Mouse (Mus musculus) midbrain, embryonic 16.5 days (tissue): ENCODE results near the gene A830018L16Rik. TPM values are rescaled to one million over a fixed set of nuclear protein-coding genes. Genes with fewer than 3 reads are reported as not detected.
A peak's percentile ranks its signal among the peaks of the same experiment; 100 is the strongest.
"Not testable (repeated sequence)": the region's sequence is repeated elsewhere in the genome, so short reads cannot be mapped to it uniquely, and the experiment has no call there.

Experiments
- ATAC-seq: fragments of 200-750 bp; cut with Nextera tagmentation; 2 replicates; pipeline ENCODE4 v1.8.0; 2017; ENCODE audit warnings: moderate TSS enrichment
- H3K27ac ChIP-seq: fragments of 300-500 bp; sonication (generic); 2 replicates; pipeline ENCODE4 v1.5.1; 2014; ENCODE audit warnings: mild to moderate bottlenecking, low read length, mixed read lengths
- H3K27me3 ChIP-seq: fragments of 300-500 bp; sonication (generic); 2 replicates; pipeline ENCODE4 v1.6.1; 2014; ENCODE audit warnings: low read depth, low read length, mixed read lengths; ENCODE audit not compliant: control insufficient read depth, insufficient read depth
- H3K36me3 ChIP-seq: fragments of 300-500 bp; sonication (generic); 2 replicates; pipeline ENCODE4 v1.6.1; 2014; ENCODE audit warnings: mild to moderate bottlenecking, low read length, moderate library complexity, mixed read lengths; ENCODE audit not compliant: control insufficient read depth, insufficient read depth
- H3K4me1 ChIP-seq: fragments of 300-500 bp; sonication (generic); 2 replicates; pipeline ENCODE4 v1.6.1; 2014; ENCODE audit warnings: mild to moderate bottlenecking, low read length, mixed read lengths; ENCODE audit not compliant: control insufficient read depth, insufficient read depth
- H3K4me2 ChIP-seq: fragments of 300-500 bp; sonication (generic); 2 replicates; pipeline ENCODE4 v1.6.1; 2014; ENCODE audit warnings: mild to moderate bottlenecking, low read length, mixed read lengths
- H3K4me3 ChIP-seq: fragments of 300-500 bp; sonication (generic); 2 replicates; pipeline ENCODE4 v1.5.1; 2014; ENCODE audit warnings: low read depth, mild to moderate bottlenecking, low read length, moderate library complexity, mixed read lengths
- H3K9ac ChIP-seq: fragments of 300-500 bp; sonication (generic); 2 replicates; pipeline ENCODE4 v1.6.1; 2014; ENCODE audit warnings: low read depth, low read length, mixed read lengths
- H3K9me3 ChIP-seq: fragments of 300-500 bp; sonication (generic); replicated peaks from 2 replicates; pipeline ENCODE4 v1.6.1; 2014; ENCODE audit warnings: mild to moderate bottlenecking, low read length, mixed read lengths; ENCODE audit not compliant: control insufficient read depth, poor library complexity, severe bottlenecking
- WGBS: fragments of 180-500 bp; shearing (Covaris S2); extraction: QIAGEN DNeasy Blood & Tissue Kit; methylation state at CpG from one replicate; pipeline ENCODE4 v1.1.7; 2014; 5-methylcytosine and 5-hydroxymethylcytosine counted together
- polyA plus RNA-seq: library from polyadenylated mRNA; unstranded; fragments of >200 nt; fragmentation: Nextera tagmentation; extraction: Ambion mirVana; gene quantifications from 2 replicates; pipeline ENCODE4 v1.2.1, GENCODE M21; 2015

The A830018L16Rik gene
- polyA plus RNA-seq, 1 experiment from 2014 or later: 16.6 TPM

- no peak overlapping the region for H3K4me2 ChIP-seq
- H3K9ac ChIP-seq: no peak overlapping the region
- no peaks in the 10 kb centered on the region for H3K36me3 ChIP-seq
- WGBS: 81% methylated on average over 1 of the region's 1 CpGs
- no peak overlapping the region for H3K27ac ChIP-seq
- H3K9me3 ChIP-seq: no peaks in the 10 kb centered on the region
- no peaks in the 10 kb centered on the region for H3K4me1 ChIP-seq
- no peak overlapping the region for H3K4me3 ChIP-seq
- no peaks in the 10 kb centered on the region for H3K27me3 ChIP-seq
- 0 out of 2 replicates have a peak, but pooled peaks have one; percentile 42 for ATAC-seq
These were observed 44.4 kb downstream of the A830018L16Rik start for GRCm38 (mm10) chr1:11458353-11458752.

GRCm38 (mm10) chr1:11466325-11466724, 52.4 kb downstream of the A830018L16Rik start:
- ATAC-seq: no peak

GRCm38 (mm10) chr1:11467065-11467643, 53.2 kb downstream of the A830018L16Rik start:
- Histone ChIP-seq H3K4me3 (no peak overlapping the region), H3K27me3 (no peaks in the 10 kb centered on the region), H3K36me3 (no peaks in the 10 kb centered on the region), H3K4me2 (no peak overlapping the region), H3K9me3 (no peaks in the 10 kb centered on the region), H3K9ac (no peak overlapping the region), H3K27ac (no peak overlapping the region), H3K4me1 (no peaks in the 10 kb centered on the region)
- 38% methylated on average over 5 of the region's 5 CpGs for WGBS
- no peak for ATAC-seq

More at GRCm38 (mm10) chr1:11466325-11466724, 52.4 kb downstream of the A830018L16Rik start:
- Histone ChIP-seq H3K36me3 (no peaks in the 10 kb centered on the region), H3K4me1 (no peaks in the 10 kb centered on the region), H3K4me2 (no peak overlapping the region), H3K9me3 (no peaks in the 10 kb centered on the region), H3K27ac (no peak overlapping the region), H3K9ac (no peak overlapping the region), H3K27me3 (no peaks in the 10 kb centered on the region), H3K4me3 (no peak overlapping the region)
- WGBS: 88% methylated on average over 1 of the region's 1 CpGs

- Histone ChIP-seq H3K9ac (no peak overlapping the region), H3K4me3 (no peak overlapping the region), H3K4me1 (no peaks in the 10 kb centered on the region), H3K36me3 (no peaks in the 10 kb centered on the region), H3K27ac (no peak overlapping the region), H3K4me2 (no peak overlapping the region), H3K9me3 (no peaks in the 10 kb centered on the region), H3K27me3 (no peaks in the 10 kb centered on the region)
- ATAC-seq: no peak
- 78% methylated on average over 2 of the region's 2 CpGs for WGBS
These were observed 79.0 kb downstream of the A830018L16Rik start for GRCm38 (mm10) chr1:11492936-11493335.

GRCm38 (mm10) chr1:11501556-11501955, 87.7 kb downstream of the A830018L16Rik start:
- Histone ChIP-seq H3K4me3 (no peak overlapping the region), H3K27me3 (no peaks in the 10 kb centered on the region), H3K36me3 (no peaks in the 10 kb centered on the region), H3K4me1 (no peaks in the 10 kb centered on the region), H3K9ac (no peak overlapping the region), H3K9me3 (no peaks in the 10 kb centered on the region), H3K4me2 (no peak overlapping the region), H3K27ac (no peak overlapping the region)
- no peak for ATAC-seq

GRCm38 (mm10) chr1:11549810-11550209, 135.9 kb downstream of the A830018L16Rik start:
- not testable (repeated sequence) for ATAC-seq, H3K9me3 ChIP-seq, H3K9ac ChIP-seq, H3K36me3 ChIP-seq, H3K4me2 ChIP-seq, H3K4me1 ChIP-seq, H3K4me3 ChIP-seq, H3K27me3 ChIP-seq, H3K27ac ChIP-seq
- WGBS: 87% methylated on average over 1 of the region's 1 CpGs

GRCm38 (mm10) chr1:11565309-11565708, 151.4 kb downstream of the A830018L16Rik start:
- Histone ChIP-seq H3K4me3 (no peak overlapping the region), H3K4me2 (no peak overlapping the region), H3K27me3 (no peaks in the 10 kb centered on the region), H3K27ac (no peak overlapping the region), H3K36me3 (no peaks in the 10 kb centered on the region), H3K9ac (no peak overlapping the region), H3K4me1 (no peaks in the 10 kb centered on the region), H3K9me3 (no peaks in the 10 kb centered on the region)
- 13% methylated on average over 6 of the region's 6 CpGs for WGBS
- ATAC-seq: peak; percentile 78

- H3K27ac ChIP-seq: no peak overlapping the region
- H3K4me1 ChIP-seq: no peaks in the 10 kb centered on the region
- no peaks in the 10 kb centered on the region for H3K27me3 ChIP-seq
- no peak overlapping the region for H3K4me2 ChIP-seq
- 78% methylated on average over 2 of the region's 2 CpGs for WGBS
- H3K9ac ChIP-seq: no peak overlapping the region
- H3K9me3 ChIP-seq: no peaks in the 10 kb centered on the region
- no peak overlapping the region for H3K4me3 ChIP-seq
- ATAC-seq: no peak
- H3K36me3 ChIP-seq: no peaks in the 10 kb centered on the region
These were observed 152.8 kb downstream of the A830018L16Rik start for GRCm38 (mm10) chr1:11566730-11567129.

GRCm38 (mm10) chr1:11567300-11567885, 153.5 kb downstream of the A830018L16Rik start:
- H3K4me1 ChIP-seq: no peaks in the 10 kb centered on the region
- H3K27ac ChIP-seq: no peak overlapping the region
- no peaks in the 10 kb centered on the region for H3K27me3 ChIP-seq
- no peak overlapping the region for H3K9ac ChIP-seq
- no peak overlapping the region for H3K4me2 ChIP-seq
- ATAC-seq: no peak
- H3K36me3 ChIP-seq: no peaks in the 10 kb centered on the region
- H3K9me3 ChIP-seq: no peaks in the 10 kb centered on the region
- no peak overlapping the region for H3K4me3 ChIP-seq
